Mouse (Mus musculus) ovary, postnatal 10 days (tissue): ENCODE measurements at regions not wholly inside any gene's neighbourhood (a gene's known extent, or its start where the extent isn't known, plus 50 kb on each side); places are given as distances from the start of the nearest gene placed in this dataset.
A peak's percentile ranks its signal among the peaks of the same experiment; 100 is the strongest.
"Not testable (repeated sequence)": the region's sequence is repeated elsewhere in the genome, so short reads cannot be mapped to it uniquely, and the experiment has no call there.

Source experiments
- DNase-seq: peaks from one replicate; pipeline ENCODE4 v3.0.0; 2022; ENCODE audit warnings: low spot score

DNA sequence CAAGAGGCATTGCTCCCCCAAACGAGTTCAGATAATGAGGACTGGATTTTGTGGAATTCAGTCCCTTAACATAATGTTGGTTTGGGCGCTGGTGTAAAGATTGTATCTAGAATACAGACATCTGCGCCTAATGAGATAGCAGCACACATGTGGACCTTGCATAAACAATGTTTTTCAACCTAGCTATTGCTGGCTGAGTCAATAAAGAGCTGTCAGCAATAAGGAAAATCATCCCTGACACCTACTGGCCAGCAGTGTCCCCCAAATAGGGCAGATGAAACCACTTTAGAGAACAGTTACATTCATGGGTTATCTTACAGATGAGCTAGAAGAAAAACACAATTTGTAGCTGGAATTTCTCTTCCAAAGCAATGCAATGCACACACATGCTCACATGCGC lies 252.7 kb upstream of the Dcbld2 start:
- no peak for DNase-seq

DNA sequence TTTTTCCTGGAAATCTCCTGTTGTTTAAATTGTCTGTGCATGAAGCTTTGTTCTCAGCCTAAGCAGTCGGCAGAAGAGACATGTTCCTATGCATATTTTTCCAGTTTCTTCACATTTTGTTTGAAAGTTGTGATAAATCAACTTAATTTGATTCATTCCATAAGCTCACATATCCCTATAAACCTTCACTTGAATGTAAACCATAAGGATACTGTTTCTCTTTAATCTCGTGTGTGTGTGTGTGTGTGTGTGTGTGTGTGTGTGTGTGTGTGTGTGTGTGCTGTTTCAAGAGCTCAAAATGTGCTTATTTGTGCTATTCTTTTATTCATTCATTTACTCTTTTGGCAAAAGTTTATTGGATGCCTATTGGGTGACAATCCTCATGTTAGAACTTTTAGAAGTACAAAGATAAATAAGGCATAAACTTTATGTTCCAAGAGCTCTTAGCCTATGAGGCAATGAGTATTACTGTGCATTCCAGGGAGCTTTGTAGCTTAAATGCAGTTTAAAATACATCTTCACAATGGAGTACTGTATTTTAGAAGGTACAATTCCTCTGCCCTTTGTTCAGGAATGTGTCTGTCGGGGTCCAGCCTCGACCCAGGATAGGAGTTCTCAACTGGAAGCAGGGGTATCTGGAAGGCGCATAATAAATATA lies 229.4 kb upstream of the Dcbld2 start:
- no peak for DNase-seq

DNA sequence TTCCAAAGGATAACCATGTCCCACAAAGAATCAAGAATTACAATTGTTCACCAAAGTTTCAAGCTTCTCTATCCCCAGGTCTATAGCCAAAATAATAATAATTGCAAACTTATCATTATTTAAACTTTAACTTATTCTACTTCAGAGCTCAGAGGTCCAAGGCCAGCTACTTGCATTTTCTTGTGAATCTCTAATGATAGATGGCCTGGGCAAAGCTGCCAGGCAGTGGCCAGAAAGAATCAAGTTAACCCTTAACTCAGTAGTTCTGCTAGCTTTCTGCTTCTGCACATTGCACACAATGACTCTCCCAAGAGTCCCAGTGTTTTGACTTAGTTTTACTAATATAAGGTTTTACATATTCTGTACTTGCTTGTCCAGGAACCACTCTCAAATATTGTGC lies 228.3 kb upstream of the Dcbld2 start:
- DNase-seq, result not testable (repeated sequence)

GRCm38 (mm10) chr16:58194619-58195497 lies 213.4 kb upstream of the Dcbld2 start:
- DNase-seq, result no peak

GRCm38 (mm10) chr16:58211872-58212271 lies 196.4 kb upstream of the Dcbld2 start:
- no peak for DNase-seq

- DNase-seq, result no peak
Observed at GRCm38 (mm10) chr16:58234686-58235085, 173.6 kb upstream of the Dcbld2 start.

- DNase-seq, result no peak
Observed at GRCm38 (mm10) chr16:58236857-58237256, 171.4 kb upstream of the Dcbld2 start.

DNA sequence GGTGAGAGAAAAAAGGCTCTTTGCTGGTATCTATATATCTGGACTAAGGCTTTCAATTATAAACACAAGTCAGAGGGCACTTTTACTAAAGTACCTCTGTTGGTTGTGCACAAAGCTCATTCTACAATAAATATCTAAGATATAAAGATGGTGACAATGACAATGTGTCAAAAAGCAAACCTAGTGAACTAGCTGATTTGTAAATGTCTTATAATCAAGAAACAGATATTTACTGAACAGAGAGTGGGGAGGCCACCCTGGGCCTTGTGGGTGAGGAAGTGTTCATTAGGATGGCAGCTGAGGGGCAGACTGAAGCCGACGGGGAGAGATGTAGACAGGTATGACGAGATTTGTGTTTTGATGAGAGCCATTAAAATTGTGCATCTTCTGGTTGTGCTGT lies 132.0 kb upstream of the Dcbld2 start:
- DNase-seq, result no peak

DNA sequence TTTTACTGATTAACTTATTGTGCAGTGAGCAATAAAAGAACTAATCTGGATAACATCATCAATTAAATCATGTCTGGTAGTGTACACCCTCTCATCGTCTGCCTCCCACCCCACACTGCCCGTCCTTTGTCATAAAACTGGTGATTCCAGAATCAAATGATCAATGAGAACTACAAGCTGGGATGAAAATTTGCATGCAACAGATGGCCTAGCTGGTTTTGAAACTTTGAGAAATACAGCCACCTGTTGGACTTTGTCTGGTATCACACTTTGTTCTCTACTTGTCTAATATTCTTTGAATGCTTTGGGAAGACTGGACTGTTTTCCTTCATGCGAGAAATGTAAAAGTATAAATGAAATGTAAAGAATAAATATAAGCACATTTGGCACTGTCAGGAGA lies 126.8 kb upstream of the Dcbld2 start:
- no peak for DNase-seq

- no peak for DNase-seq
Observed at GRCm38 (mm10) chr16:58294457-58294856, 113.8 kb upstream of the Dcbld2 start.

- no peak for DNase-seq
Observed at GRCm38 (mm10) chr16:58295128-58295527, 113.1 kb upstream of the Dcbld2 start.

GRCm38 (mm10) chr16:58299495-58299894 lies 108.7 kb upstream of the Dcbld2 start:
- DNase-seq, result peak; percentile 18

DNA sequence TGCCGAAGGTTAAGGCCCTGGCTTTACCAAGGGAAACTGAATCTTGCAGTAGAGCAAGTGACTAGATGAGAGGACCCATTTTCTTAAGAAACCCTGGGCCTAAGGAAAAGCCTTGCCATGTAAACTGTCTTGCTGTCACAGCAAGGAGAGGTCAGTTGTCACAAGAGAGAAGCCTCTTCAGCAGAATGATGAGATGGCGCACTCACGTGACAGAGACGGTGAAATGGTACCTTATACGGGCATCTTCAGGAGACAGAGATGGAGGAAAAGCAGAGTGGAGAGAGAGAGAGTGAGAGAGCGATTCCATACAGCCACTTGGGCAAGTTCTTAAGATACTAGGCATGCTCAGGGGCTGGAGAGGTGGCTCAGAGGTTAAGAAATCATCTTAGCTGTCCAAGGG lies 108.1 kb upstream of the Dcbld2 start:
- no peak for DNase-seq

- DNase-seq, result no peak
Observed at GRCm38 (mm10) chr16:58303555-58303954, 104.7 kb upstream of the Dcbld2 start.

DNA sequence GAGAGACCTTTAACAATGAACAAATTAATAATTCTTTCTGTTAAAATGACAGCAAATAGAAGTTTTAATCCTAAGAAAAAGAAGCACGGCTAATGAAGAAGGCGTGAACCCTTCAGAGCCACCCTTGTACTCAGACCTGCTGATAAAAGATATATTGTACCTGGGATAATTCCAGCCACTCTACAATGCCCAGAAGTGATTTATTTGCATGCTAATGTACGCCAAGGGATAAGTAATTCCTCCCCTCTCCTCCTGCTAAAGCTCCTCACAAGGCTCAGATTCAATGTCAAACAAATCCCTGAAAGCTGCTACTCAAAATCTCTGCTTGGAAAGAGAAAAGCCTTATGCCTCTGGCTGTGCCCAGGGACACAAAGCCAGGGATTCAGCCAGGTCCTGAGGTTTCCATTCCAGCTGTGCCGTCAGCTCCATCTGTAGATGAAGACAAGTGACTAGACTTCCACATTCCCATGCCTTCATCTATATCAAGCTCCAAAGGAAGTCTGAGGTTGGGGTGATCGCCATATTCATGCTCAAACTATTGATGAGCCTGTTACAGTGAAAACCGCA lies 91.3 kb upstream of the Dcbld2 start:
- no peak for DNase-seq

DNA sequence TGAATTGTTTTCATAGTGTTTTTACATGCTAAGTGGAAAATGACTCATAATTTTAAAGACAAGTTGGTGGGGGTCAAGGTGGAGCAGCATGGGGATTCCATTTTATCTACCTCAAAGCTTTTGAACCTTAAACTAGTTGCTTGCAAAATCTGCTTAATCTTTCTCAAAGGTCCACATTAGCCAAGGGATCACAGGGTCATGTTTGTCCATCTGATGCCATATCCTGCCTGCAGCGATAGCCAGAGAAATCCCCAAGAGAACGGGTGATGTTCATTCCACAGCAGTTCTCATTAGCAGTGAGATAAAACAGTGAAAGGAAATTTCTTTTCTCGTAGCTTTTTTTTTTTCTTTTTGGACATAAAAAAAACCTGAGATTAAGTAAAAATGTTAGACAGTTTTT lies 77.2 kb upstream of the Dcbld2 start:
- no peak for DNase-seq

DNA sequence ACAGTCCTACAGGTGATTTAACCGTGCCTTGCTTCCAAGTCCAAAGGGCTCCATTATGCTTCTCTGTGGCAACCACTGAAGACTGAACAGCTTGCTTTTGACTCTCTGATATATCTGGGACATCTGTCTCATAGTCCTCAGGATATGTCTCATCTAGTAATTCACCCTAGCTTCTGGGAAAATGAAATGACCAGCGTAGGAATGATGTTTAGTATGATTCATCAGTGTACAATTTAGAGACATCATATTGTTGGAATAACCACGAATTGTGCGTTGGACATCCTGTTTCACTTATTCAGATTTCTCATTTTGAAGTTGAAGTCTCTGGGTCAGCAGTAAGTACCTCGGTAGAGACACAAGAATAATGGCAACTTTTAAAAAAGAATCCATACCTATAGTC lies 64.3 kb upstream of the Dcbld2 start:
- DNase-seq, result no peak

DNA sequence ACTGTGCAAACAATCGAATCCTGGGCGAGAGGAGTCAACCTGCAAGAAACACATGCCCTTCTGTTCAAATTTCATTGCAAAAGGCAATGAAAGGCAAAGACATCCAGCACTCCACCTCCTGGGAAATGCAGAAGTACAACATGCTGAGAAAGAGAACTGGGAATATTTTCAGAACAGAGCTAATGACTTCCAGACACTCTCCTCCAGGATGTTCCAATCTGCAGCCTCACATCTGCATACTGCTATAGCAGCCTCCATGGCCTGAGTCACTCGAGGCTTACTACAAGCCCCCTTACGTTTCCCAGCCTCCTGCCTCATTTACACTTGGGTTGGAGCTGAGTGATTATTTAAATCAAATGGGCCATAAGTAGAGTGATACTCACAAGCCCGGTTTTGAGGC lies 58.9 kb upstream of the Dcbld2 start:
- no peak for DNase-seq

GRCm38 (mm10) chr16:58349802-58350201 lies 58.4 kb upstream of the Dcbld2 start:
- DNase-seq, result no peak

- DNase-seq, result no peak
Observed at GRCm38 (mm10) chr16:58352156-58352555, 56.1 kb upstream of the Dcbld2 start.

DNA sequence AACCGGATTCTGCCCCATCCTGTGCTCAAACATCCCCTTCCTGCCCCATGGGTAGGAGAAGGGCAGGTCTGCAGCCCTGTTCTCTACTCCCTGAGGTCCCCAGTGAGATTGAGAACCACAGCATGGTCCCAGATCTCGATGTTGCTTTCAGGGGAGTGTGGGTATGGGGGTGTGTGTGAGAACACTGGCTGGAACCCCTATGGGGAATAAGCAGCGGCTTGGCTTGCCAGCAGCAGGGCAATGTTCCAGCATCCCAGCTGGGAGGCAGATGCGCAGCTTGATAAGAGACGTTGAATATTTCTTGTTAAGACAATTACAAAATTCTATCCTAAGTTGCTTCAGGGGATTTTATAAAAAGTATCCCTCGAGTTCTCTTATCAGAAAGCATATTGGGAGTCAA lies 53.7 kb upstream of the Dcbld2 start:
- DNase-seq, result no peak
